Mouse (Mus musculus) bone marrow, adult 2 months (tissue): ENCODE measurements around the gene Bcas3.

Experiments used
- CTCF ChIP-seq: fragments of 200-500 bp; IDR thresholded peaks from 2 replicates; pipeline ENCODE4 v1.5.1; 2011; ENCODE audit warnings: low read length, control low read depth; ENCODE audit not compliant: control insufficient read depth, insufficient read depth
- POLR2A ChIP-seq: fragments of 200-500 bp; IDR thresholded peaks from 2 replicates; pipeline ENCODE4 v1.6.1; 2011; ENCODE audit warnings: low read depth, mild to moderate bottlenecking, control low read depth, low read length, borderline replicate concordance; ENCODE audit not compliant: control insufficient read depth

DNA sequence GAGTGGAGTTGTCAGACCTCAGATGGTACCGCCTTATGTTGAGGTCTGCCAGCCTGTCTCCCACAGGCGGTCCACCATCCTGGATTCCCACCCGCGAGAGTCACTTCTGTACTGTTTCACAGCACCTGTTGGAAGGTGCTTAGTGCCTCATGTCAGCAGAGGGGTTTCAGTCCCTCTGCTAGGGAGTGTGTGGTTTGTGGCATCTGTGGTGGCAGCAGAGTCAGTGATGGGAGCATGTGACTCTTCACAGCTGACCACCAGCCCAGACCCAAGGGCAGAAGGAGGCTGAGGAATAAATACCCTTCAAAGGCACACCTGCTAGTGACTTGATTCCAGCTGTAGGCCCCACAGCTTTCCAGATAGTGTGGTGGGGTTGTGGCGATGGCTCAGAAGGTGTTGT lies 94.4 kb downstream of the Bcas3 start:
- TF ChIP-seq CTCF (no peak), POLR2A (no peak)
